Mouse (Mus musculus): ENCODE measurements around the gene Selenom.

DNA sequence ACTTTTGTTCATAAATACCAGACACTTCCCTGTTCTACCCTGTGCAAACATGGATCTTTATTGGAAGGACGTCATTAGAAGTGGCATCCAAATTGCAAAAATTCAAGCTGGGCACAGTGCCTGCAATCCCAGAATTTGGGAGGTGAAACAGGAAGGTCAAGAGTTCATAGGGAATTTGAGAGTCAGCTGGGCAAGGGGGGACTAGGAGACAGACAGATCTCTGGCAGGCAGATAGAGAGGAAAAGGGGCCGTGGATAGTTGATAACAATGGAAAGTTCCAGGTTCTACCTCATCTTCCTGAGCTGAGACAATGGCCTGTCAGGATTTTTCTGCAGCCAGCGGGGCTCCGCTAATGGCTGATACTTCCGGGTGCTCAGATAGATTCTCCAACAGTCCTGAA is 35.3 kb downstream of the Selenom start:
- no peak for TF ChIP-seq POLR2A (IDR thresholded peaks at IDR 0.05; ENCODE audit: low read depth, low read length)
- no peak for TF ChIP-seq CTCF (conservative IDR thresholded peaks at IDR 0.05 in 1 of 2, IDR thresholded peaks at IDR 0.05 in 1 of 2; ENCODE audit: low read depth in 2 of 2, low read length in 2 of 2)
- no peak for TF ChIP-seq RAD21 (IDR thresholded peaks at IDR 0.05; ENCODE audit: low read depth, low read length)
- TF ChIP-seq CHD2 (IDR thresholded peaks at IDR 0.05; ENCODE audit: low read length), result no peak
- TF ChIP-seq EP300 (IDR thresholded peaks at IDR 0.05; ENCODE audit: low read length), result no peak
- TF ChIP-seq JUND (conservative IDR thresholded peaks at IDR 0.05; ENCODE audit: low read depth, low read length), result no peak
- no peak for TF ChIP-seq USF1 (IDR thresholded peaks at IDR 0.05; ENCODE audit: low read depth, low read length)
- no peak for TF ChIP-seq SIN3A (IDR thresholded peaks at IDR 0.05; ENCODE audit: low read length)
- TF ChIP-seq CHD1 (IDR thresholded peaks at IDR 0.05; ENCODE audit: low read depth, low read length), result no peak
- no peak for TF ChIP-seq KAT2A (IDR thresholded peaks at IDR 0.05; ENCODE audit: insufficient replicate concordance, low read length)
- no peak for TF ChIP-seq NELFE (IDR thresholded peaks at IDR 0.05; ENCODE audit: low read depth, low read length)
- TF ChIP-seq PAX5 (IDR thresholded peaks at IDR 0.05; ENCODE audit: low read length), result no peak
- no peak for TF ChIP-seq MAFK (IDR thresholded peaks at IDR 0.05; ENCODE audit: insufficient replicate concordance, low read length)
- no peak for TF ChIP-seq BHLHE40 (IDR thresholded peaks at IDR 0.05; ENCODE audit: low read depth, low read length)

Measured in CH12.LX (cell line).